Mouse (Mus musculus): ENCODE results near the gene Hfe2. TPM values are rescaled to one million over a fixed set of nuclear protein-coding genes. Genes with fewer than 3 reads are reported as not detected.

Hfe2 gene
- total RNA-seq, 4 experiments from 2014 or later: 271 to 333 (median 312) TPM

- no peak for DNase-seq (ENCODE audit: low spot score)
Observed at GRCm38 (mm10) chr3:96526864-96527542, 2.0 kb downstream of the Hfe2 start.

DNA sequence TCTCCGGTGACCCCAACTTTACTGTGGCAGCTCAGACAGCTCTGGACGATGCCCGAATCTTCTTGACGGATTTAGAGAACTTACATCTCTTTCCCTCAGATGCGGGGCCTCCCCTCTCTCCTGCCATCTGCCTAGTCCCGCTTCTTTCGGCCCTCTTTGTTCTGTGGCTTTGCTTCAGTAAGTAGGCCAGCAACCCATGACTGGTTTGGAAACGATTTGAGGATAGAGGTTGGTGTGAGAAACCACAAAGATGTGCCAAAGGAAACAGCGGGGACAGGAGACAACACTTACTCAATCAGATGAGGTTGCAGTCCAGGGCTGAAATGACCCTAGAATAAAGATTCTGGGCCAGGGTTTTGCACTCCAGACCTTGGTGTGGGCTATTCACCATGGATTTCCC is 3.5 kb downstream of the Hfe2 start:
- DNase-seq (ENCODE audit: low spot score): no peak

DNA sequence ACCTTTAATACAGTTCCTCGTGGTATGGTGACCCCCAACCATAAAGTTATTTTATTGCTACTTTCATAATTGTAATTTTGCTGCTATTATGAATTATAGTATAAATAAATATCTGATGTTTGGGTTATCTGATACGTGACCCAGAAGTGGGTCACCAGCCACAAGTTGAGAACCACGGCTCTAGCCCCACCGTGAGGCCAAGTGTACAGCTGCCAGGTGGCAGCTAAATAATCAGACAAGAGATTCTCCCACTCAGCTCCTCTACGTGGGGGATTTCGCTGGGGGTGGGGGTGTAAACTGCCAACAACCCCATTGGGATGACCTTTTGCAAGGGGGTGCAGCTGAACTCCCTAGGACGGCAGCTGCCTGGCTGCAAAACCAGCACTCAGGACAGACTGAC is 7.1 kb downstream of the Hfe2 start:
- no peak for DNase-seq (ENCODE audit: low spot score)

DNA sequence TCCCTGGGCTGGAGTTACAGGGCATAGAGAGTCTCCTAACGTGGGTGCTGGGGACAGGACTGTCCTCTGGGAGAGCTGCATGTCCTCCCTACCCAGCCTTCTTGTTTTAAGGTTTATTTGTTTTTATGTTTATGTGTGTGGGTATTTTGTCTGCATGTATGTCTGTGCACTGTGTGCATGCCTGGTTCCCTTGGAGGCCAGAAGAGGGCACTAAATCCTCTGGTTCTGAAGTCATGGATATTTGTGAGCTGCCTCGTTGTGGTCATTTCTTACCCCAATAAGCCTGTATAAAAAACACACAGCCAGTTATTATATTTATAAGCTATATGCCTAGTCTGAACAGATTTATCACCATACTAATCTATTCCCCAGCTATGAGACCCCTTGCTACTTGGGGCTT is 9.3 kb downstream of the Hfe2 start:
- no peak for DNase-seq (ENCODE audit: low spot score)

DNA sequence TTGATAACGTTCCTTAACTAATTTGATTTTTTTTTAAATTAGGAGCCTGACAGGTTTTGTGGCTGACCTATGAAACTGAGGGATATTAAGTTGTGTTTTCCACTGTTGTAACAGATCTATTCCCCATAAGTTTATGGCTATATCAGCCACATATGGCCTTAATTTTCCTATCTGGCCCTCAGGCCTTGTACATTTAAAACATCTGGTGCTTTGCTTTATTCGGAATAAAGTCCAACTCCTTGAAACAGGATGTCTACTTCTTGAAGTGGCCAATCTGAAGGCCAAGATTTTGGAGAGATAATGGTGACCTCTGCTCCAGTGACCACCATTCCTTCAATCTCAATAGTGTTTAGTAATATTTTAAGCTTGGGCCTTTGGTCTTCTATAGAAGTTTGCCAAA is 14.3 kb downstream of the Hfe2 start:
- no peak for DNase-seq (ENCODE audit: low spot score)

DNA sequence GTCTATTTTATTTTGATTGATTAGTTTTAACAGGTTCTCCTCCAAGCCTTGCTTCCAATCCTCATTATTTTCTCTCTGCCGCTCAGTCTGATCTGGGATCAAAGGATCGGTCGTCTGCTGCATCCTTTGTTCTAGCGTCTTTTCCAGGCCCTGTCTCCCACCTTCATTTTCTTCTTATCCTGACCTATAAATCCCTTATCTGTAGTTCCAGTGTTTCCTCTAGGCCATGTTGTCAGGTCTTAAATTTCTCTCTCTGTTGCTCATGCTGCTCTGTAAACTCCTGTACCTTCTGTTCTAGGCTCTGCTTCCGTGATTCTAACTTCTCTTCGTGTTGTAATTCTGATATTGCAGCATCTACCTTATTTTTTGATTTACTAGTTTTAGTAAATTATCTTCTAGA is 15.8 kb downstream of the Hfe2 start:
- DNase-seq (ENCODE audit: low spot score): no peak

GRCm38 (mm10) chr3:96541328-96542078 is 16.5 kb downstream of the Hfe2 start:
- DNase-seq (ENCODE audit: low spot score): no peak

DNA sequence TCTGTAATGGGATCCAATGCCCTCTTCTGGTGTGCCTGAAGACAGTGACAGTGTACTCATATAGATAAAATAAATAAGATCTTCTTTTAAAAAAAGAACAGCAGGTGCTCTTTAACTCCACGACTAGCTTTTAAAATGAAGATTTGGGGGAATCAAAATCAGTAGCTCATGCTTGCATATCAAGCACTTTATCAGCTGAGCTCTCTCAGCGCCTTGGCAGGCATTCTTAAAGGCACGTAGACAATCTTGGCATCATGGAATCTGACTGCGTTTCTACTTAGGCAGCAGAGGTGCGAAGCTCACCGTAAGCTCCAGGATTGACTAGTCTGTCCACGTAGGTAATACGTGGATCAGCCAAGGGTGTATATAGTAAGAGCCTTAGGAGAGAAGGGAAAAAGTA is 17.6 kb downstream of the Hfe2 start:
- DNase-seq (ENCODE audit: low spot score): no peak

- DNase-seq (ENCODE audit: low spot score): no peak
Observed at GRCm38 (mm10) chr3:96543345-96543744, 18.4 kb downstream of the Hfe2 start.

DNA sequence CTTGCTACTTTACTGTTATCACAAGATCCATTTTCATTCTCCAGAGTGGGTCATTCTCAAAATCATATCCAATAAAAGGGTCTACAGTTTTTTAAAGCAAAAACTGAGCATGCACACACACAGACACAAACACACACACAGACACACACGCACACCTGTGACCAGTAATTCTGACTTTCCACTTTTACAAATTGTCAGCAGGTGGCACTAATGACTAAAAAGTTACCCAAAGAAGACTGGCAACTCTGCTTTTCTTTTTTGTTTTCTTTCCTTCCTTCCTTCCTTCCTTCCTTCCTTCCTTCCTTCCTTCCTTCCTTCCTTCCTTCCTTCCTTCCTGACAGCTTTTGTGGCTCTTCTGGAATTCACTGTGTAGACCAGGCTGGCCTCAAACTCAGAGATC is 20.6 kb downstream of the Hfe2 start:
- DNase-seq (ENCODE audit: low spot score): no peak

DNA sequence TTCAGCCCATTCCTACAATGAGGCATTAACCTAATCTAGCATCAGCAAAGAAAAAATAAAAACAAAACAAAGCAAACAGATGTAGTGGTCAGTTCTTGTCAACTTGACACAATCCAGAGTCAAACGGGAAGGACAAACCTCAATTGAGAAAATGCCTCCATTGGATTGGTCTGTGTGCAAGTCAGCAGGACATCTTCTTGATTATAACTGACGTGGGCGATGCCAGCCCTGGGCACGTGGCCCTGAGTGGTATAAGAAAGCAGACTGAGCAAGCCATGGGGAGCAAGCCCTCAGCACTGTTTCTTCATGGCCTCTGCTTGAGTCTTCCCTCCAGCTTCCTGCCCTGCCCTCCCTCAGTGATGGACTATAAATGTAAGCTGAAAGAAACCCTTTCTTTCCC is 21.9 kb downstream of the Hfe2 start:
- DNase-seq (ENCODE audit: low spot score): no peak

GRCm38 (mm10) chr3:96547389-96547960 is 22.5 kb downstream of the Hfe2 start:
- DNase-seq (ENCODE audit: low spot score): no peak

GRCm38 (mm10) chr3:96548824-96549223 is 23.9 kb downstream of the Hfe2 start:
- no peak for DNase-seq (ENCODE audit: low spot score)

DNA sequence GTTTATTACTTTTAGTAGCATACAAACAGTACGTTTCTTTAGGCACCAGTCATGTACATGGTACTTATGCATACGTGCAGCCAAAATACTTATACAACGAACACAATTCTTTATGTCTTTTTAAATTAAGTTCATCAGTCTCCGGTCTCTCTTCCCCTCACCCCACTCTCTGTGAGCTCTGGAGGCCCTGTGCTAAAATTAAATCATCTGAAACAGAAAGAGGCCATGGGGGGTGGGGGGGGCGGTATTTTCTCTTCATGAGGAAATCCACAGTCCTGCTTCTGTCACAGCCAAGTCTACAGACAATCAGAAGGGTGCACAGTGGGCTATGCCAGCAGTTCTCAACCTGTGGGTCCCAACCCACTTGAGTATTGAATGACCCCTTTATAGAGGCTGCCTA is 24.4 kb downstream of the Hfe2 start:
- no peak for DNase-seq (ENCODE audit: low spot score)

DNA sequence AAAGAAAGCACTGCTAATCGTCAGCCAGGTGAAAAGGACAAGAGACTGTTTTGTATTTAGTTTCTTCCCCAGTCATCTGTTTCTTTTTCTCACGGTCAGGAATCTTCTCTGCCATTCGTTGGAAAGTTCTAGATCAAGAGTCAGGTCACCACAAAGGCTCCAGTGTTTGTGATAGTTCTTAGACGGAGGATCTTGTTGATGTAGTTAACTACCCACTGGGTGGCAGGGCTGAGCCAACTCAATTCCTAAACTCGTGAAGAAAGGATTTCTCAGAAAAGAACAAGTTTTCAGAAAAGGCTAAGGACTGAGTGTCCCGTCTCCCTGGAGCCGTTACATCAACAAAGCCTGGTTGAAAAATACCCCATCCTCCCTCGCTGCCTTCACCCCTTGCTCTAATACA is 26.2 kb downstream of the Hfe2 start:
- DNase-seq (ENCODE audit: low spot score): no peak

DNA sequence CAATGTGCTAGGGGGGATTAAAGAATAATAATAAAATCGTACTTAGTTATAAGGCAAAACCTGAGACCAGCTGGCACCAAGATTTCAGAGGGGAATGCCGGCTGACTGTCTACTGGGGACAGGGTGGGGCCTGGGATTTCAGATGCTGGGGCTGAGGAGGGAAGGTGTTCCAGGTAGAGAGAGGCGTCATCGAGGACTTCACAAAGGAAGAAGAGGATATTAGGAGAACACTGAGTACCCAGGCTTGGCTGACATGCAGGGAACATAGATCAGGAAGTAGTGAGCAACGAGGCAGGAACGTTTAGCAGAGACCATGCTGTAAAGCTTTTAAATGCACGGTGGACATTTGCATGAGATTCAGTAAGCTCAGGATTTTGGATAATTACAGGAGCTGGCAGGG is 26.9 kb downstream of the Hfe2 start:
- no peak for DNase-seq (ENCODE audit: low spot score)

- DNase-seq (ENCODE audit: low spot score): no peak
Observed at GRCm38 (mm10) chr3:96553601-96554000, 28.6 kb downstream of the Hfe2 start.

DNA sequence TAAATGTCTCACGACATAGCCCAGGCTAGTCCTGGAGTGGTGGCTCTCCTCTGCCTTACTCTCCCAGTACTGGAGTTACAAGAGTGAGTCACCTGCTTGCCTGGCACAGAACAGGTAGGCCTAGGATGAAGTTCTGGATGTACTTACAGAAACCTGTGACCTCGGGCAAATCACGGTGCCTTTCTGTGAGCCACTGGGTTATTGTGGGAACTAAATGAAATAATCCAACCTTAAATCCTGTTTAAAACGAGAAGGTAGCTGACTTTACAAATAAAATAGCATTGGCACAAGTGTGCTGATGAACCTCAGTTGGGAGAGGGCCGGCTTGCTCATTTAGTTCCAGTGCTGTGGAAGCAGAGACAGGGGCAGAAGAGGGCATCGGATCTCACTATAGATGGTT is 29.3 kb downstream of the Hfe2 start:
- DNase-seq (ENCODE audit: low spot score): no peak

DNA sequence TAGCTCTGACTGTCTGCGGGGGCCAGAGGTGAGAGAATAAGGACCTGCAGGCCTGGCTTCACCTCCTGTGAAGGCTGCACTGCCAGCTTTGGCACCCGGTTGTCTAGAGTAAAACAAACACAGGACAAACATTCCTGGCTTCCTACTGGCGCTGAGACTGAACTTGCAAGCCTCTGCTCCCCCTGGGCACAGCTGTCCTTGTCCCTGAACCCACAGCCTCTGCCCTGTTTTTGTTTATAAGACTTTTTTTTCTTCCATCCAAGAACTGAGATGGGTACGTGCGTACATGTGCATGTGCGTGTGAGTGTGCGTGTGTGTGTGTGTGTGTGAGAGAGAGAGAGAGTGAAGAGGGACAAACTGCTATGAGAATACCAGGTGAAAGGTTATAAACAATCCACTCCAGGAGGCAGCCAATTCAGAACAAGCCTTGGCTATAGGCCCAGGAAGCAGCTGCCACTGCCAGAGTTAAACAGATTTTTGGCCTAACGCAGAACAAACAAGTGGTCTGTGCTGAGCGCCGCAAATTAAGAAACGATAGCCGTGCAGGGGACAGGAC is 30.1 kb downstream of the Hfe2 start:
- DNase-seq (ENCODE audit: low spot score): peak; percentile 92

- DNase-seq (ENCODE audit: low spot score): no peak
Observed at GRCm38 (mm10) chr3:96555999-96556614, 31.1 kb downstream of the Hfe2 start.

DNA sequence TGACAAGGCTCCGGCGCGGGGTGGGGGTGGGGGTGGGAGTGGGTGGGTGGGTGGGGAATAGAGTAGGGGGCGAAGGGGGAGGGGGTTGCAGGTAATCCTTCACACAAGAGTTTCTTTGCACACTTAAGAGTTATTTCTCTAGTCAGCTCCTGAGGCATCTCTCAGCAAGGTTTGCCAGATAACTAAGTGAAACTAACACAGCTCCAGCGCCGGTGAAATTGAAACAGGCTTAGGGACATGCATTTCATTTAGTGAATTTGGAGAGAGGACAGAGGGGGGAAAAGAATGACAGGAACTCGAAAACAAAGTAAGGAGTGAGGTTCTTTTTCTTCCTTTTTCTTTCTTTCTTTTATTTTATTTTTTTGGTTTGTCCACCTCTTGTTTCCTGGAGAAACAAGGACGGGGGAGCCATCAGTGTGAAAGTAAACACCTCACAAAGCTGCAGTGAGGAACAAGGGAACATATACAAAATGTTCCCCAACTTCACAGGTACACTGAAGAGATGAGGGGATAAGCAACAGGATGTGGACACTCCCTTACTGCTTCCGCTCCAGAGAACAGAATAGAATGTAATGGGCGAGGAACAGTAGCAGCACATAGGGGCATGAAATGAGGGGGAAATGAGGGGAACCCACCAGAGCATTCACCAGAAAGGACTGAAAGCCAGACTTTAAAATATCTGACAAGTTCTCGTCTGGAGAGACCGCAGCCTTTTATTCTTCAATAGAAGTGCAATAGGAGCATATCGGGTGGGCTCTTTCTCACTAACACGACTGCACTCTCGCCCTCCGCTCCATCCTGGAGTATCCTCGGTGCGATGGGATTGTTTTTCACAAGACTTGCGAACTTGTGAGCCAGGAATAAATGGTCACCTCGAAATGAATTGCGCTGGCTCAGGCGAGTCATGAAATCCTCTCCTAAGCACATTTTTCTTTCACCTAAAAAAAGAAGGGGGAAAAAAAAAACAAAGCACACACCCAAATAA is 32.0 kb downstream of the Hfe2 start:
- no peak for DNase-seq (ENCODE audit: low spot score)

Measured in heart, adult 8-10 months (tissue).